Mouse (Mus musculus): ENCODE results near the gene Nectin4. TPM values are rescaled to one million over a fixed set of nuclear protein-coding genes. Genes with fewer than 3 reads are reported as not detected.

Gene Nectin4
- polyA plus RNA-seq, 1 experiment from 2014 or later = 2.3 TPM

DNA sequence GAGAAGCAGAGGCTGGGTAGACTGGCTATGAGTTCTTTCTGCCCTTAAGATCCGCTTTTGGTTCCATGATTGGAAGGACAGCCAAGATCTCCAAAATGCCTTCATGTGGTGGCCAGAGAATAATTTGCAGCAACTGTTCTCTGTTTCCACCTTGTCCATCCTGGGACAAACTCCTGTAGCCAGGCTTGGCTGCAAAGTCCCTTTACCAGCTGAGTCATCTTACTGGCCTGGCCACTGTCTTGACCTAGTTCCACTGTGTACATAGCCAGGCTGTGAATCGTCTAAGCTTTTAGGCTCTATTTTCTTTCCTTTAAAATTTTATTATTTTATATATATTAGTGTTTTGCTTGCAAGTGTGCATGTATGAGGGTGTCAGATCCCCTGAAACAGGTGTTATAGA, 20.7 kb upstream of the Nectin4 start:
- no peak for DNase-seq (ENCODE audit: low spot score)
- Histone ChIP-seq H3K36me3 (replicated peaks; ENCODE audit: control insufficient read depth, insufficient read depth) (no peaks in the 10 kb centered on the region), H3K9ac (no peak overlapping the region), H3K4me2 (replicated peaks) (no peak overlapping the region), H3K9me3 (ENCODE audit: control insufficient read depth, low read length) (peaks cover 6% of the 10 kb centered on the region; the same call in 1 of the 2 replicates), H3K27ac (no peak overlapping the region), H3K4me3 (replicated peaks; ENCODE audit: low read length) (no peak overlapping the region), H3K27me3 (ENCODE audit: control insufficient read depth, insufficient read depth, low read length) (no peaks in the 10 kb centered on the region), H3K4me1 (replicated peaks; ENCODE audit: control insufficient read depth, insufficient read depth, low read length) (peaks cover 20% of the 10 kb centered on the region)
- ATAC-seq (ENCODE audit: low FRiP score) = no peak
- WGBS = 92% methylated on average over 2 of the region's 2 CpGs

DNA sequence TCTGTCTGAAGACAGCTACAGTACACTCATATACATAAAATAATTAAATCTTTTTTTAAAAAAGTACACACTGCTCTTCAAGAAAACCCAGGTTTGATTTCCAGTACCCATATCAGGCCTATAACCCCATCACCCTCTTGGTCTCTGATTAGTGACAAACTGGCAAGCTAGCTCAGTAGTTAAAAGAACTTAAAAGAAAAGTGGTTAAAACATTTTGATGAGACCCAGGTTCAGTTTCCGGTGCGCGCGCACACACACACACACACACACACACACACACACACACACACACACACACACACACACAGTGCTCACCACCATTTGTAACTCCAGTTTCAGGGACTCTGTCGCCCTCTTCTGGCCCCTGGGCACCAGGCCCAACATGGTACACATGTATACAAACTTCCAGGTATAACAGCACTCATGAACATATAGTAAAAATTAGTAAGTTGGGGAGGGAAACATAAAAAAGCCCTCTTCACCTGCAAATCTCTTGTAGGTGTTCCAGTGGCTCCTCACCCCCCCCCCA, 14.0 kb upstream of the Nectin4 start:
- Histone ChIP-seq H3K4me2 (replicated peaks) (no peak overlapping the region), H3K27me3 (ENCODE audit: control insufficient read depth, insufficient read depth, low read length) (no peaks in the 10 kb centered on the region), H3K9me3 (ENCODE audit: control insufficient read depth, low read length) (no peaks in the 10 kb centered on the region), H3K9ac (no peak overlapping the region), H3K4me3 (replicated peaks; ENCODE audit: low read length) (no peak overlapping the region), H3K4me1 (replicated peaks; ENCODE audit: control insufficient read depth, insufficient read depth, low read length) (peaks cover 6% of the 10 kb centered on the region; the same call in 1 of the 2 replicates), H3K27ac (no peak overlapping the region), H3K36me3 (replicated peaks; ENCODE audit: control insufficient read depth, insufficient read depth) (peaks cover 32% of the 10 kb centered on the region)
- no peak for DNase-seq (ENCODE audit: low spot score)
- 79% methylated on average over 5 of the region's 5 CpGs for WGBS
- no peak for ATAC-seq (ENCODE audit: low FRiP score)

DNA sequence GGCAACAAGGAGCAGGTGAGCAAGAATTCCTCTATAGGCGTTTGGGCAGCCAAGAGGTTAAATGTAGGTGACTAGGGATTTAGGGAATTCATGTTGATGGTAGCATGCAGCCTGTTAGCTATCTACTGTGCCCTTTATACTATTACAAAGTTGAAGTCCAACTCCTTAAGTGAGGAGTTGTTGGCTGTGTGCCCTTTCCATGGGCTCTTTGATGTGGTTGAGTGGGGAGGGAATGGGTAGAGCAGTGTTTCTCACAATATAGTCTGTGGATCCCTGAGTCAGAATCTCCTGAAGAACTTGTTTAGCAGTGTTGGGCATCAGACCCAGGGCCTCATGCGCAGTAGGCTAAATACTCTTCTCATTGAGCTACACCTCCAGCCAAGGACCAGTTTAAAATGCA, 13.1 kb upstream of the Nectin4 start:
- no peaks in the 10 kb centered on the region for H3K27me3 ChIP-seq (ENCODE audit: control insufficient read depth, insufficient read depth, low read length)
- DNase-seq (ENCODE audit: low spot score) (no peak), ATAC-seq (ENCODE audit: low FRiP score) (no peak)
- H3K4me1 ChIP-seq (replicated peaks; ENCODE audit: control insufficient read depth, insufficient read depth, low read length) = peaks cover 11% of the 10 kb centered on the region
- no peaks in the 10 kb centered on the region for H3K9me3 ChIP-seq (ENCODE audit: control insufficient read depth, low read length)
- no peak overlapping the region for H3K4me2 ChIP-seq (replicated peaks)
- no peak overlapping the region for H3K9ac ChIP-seq
- no peak overlapping the region for H3K27ac ChIP-seq
- WGBS = 93% methylated on average over 2 of the region's 2 CpGs
- no peak overlapping the region for H3K4me3 ChIP-seq (replicated peaks; ENCODE audit: low read length)
- H3K36me3 ChIP-seq (replicated peaks; ENCODE audit: control insufficient read depth, insufficient read depth) = peaks cover 32% of the 10 kb centered on the region

DNA sequence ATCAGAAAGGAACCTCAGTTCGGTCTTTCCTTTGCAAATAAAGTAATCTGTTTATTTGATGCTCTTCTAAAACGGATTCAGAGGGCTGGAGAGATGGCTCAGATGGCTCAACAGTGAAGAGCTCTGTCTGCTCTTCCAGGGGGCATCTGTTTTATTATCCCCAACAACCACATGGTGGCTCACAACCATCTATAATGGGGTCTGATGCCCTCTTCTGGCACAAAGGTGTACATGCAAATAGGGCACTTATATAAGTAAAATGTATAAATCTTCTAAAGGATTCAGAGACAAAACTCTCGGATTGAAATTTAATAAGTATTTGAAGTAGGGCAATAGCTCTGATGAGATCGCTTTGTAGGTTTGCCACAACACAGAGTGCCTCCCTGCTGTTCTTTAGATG, 11.5 kb upstream of the Nectin4 start:
- Histone ChIP-seq H3K9ac (no peak overlapping the region), H3K4me2 (replicated peaks) (no peak overlapping the region), H3K27me3 (ENCODE audit: control insufficient read depth, insufficient read depth, low read length) (no peaks in the 10 kb centered on the region), H3K27ac (no peak overlapping the region), H3K4me1 (replicated peaks; ENCODE audit: control insufficient read depth, insufficient read depth, low read length) (peaks cover 11% of the 10 kb centered on the region), H3K36me3 (replicated peaks; ENCODE audit: control insufficient read depth, insufficient read depth) (peaks cover 32% of the 10 kb centered on the region), H3K4me3 (replicated peaks; ENCODE audit: low read length) (no peak overlapping the region), H3K9me3 (ENCODE audit: control insufficient read depth, low read length) (no peaks in the 10 kb centered on the region)
- DNase-seq (ENCODE audit: low spot score) (peak; percentile 53), ATAC-seq (ENCODE audit: low FRiP score) (no peak)
- 74% methylated on average over 4 of the region's 4 CpGs for whole genome bisulfite sequencing

DNA sequence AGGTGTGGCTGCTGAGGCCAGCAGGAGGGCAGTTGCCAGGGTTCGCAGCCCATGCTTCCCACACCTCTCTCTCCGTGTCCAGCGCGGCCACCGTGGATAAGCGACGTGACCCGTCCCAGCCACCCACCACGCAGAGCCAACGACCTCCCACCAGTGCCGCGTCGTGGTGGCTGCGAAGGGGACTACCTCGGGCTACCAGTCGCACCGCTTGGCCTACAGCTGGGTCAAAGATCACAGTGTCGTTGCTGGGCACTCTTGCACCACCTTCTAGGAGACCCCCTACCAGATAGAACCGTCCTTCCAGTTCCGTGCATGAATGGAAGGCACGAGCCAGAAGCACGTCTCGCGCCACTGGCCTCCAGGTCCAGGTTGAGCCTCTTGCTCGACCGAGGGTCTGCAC, 9.6 kb upstream of the Nectin4 start:
- peak overlapping the region; percentile 72 for H3K9ac ChIP-seq
- H3K27me3 ChIP-seq (ENCODE audit: control insufficient read depth, insufficient read depth, low read length) = no peaks in the 10 kb centered on the region
- peaks cover 32% of the 10 kb centered on the region for H3K36me3 ChIP-seq (replicated peaks; ENCODE audit: control insufficient read depth, insufficient read depth)
- peak overlapping the region; percentile 83 for H3K27ac ChIP-seq
- ATAC-seq (ENCODE audit: low FRiP score) (no peak), DNase-seq (ENCODE audit: low spot score) (no peak)
- 1% methylated on average over 24 of the region's 26 CpGs for WGBS
- H3K4me1 ChIP-seq (replicated peaks; ENCODE audit: control insufficient read depth, insufficient read depth, low read length) = peaks cover 11% of the 10 kb centered on the region
- peak overlapping the region; percentile 85 for H3K4me2 ChIP-seq (replicated peaks)
- peak overlapping the region; percentile 44 for H3K4me3 ChIP-seq (replicated peaks; ENCODE audit: low read length)
- H3K9me3 ChIP-seq (ENCODE audit: control insufficient read depth, low read length) = no peaks in the 10 kb centered on the region

DNA sequence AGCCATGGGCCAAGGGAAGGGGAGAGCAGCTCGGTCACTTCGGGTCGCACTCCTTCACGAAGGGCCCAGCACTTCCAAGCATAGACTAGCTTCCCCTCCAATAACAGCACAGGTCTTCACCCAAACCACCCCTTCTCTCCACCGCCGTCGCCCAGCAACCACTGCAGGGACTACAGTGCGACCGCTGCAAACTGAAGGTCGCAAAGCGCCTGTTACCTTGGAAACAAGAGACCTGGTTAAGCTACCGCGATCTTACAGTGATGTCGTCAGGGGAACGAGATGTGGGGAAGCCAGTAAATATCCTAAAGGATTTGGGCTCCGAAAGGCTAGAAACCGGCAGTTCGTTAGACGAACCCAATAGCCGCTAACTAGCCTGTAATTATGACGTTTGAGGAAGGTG, 9.2 kb upstream of the Nectin4 start, which contains the start of gene Klhdc9:
Gene Klhdc9, minus strand, starts transcription at position 143 of the 400 bp plus-strand sequence.
- ATAC-seq (ENCODE audit: low FRiP score) (peak; percentile 95), DNase-seq (ENCODE audit: low spot score) (peak; percentile 97)
- peak within 1 kb of the TSS; percentile 44 for H3K4me3 ChIP-seq (replicated peaks; ENCODE audit: low read length)
- no peaks in the 10 kb centered on the region for H3K9me3 ChIP-seq (ENCODE audit: control insufficient read depth, low read length)
- under 1% methylated on average over 21 of the region's 21 CpGs for WGBS
- H3K9ac ChIP-seq = peak within 1 kb of the TSS; percentile 72
- H3K36me3 ChIP-seq (replicated peaks; ENCODE audit: control insufficient read depth, insufficient read depth) = peaks cover 32% of the 10 kb centered on the region
- peak within 1 kb of the TSS; percentile 85 for H3K4me2 ChIP-seq (replicated peaks)
- H3K27me3 ChIP-seq (ENCODE audit: control insufficient read depth, insufficient read depth, low read length) = no peaks in the 10 kb centered on the region
- H3K4me1 ChIP-seq (replicated peaks; ENCODE audit: control insufficient read depth, insufficient read depth, low read length) = peaks cover 11% of the 10 kb centered on the region
- peak within 1 kb of the TSS; percentile 83 for H3K27ac ChIP-seq

DNA sequence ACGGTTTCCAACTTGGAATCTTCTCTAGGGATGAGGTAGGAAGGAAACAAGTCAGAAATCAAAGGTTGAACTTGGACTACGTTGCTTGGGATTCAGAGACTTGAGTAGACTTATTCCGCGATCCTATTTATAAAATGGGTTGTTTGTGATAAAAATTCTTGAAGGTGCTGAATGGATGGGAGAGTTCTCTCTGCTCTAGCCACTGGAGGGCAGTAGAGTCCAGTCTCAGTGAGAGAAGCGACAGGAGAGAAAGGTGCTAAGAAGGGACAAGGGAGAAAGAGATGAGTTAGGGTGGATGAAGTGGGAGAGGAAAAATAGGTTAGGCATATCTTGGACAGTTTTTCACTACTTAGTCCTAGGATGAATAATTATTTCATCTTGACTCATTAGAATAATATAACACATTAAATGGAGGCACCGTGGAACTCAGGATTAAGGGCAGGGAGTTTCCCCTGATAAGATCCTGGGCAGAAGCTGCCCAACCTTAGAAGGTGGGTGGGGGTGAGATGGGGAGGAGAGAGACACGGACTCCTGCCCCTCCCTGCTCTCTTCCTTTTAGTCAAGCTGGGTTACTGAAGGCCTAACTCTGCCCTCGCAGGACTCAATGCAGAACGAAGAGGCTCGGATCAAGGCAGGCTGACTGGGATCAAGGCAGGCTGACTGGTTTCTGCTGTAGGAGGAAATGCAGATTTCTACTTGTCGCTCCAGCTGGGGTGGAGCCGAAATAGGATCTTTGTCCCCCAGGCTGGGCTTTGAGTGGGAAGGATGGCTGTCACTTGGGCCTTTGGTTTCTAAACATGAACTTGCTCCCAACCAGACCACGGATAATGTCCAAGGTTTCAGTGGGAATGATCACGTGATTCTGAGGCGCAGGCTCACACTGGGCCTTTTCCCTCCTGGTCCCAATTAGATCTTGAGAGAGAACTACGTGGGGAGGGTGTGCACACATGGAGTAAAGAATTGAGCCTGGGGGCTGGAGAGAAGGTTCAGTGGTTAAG, 8.5 kb upstream of the Nectin4 start:
- Histone ChIP-seq H3K4me1 (replicated peaks; ENCODE audit: control insufficient read depth, insufficient read depth, low read length) (peaks cover 11% of the 10 kb centered on the region), H3K9ac (peak overlapping the region; percentile 72), H3K4me2 (replicated peaks) (peak overlapping the region; percentile 85), H3K27me3 (ENCODE audit: control insufficient read depth, insufficient read depth, low read length) (no peaks in the 10 kb centered on the region), H3K9me3 (ENCODE audit: control insufficient read depth, low read length) (no peaks in the 10 kb centered on the region), H3K36me3 (replicated peaks; ENCODE audit: control insufficient read depth, insufficient read depth) (peaks cover 31% of the 10 kb centered on the region), H3K27ac (peak overlapping the region; percentile 83), H3K4me3 (replicated peaks; ENCODE audit: low read length) (peak overlapping the region; percentile 44)
- 34% methylated on average over 16 of the region's 16 CpGs for WGBS
- DNase-seq (ENCODE audit: low spot score) = peak; percentile 84
- peak; percentile 76 for ATAC-seq (ENCODE audit: low FRiP score)

DNA sequence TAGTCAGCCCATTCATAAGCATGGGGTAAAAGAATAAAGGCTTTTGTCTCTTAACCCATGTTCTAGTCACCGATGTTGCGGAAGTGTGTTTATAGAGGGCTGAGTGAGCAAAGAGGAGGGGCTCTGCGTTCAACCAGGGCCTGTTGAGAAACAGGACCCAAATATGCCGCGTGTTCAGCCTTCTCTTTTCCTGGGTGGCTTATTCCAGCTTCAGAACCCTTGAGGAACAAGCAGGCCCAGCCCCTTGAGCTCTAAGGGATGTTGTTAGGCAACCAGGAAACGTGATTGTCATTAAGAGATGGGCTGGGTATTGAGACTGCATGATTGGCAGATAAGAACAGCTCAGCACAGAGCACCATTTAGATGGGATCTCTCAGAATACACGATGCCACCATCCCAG, 4.0 kb upstream of the Nectin4 start:
- Histone ChIP-seq H3K27ac (no peak overlapping the region), H3K9me3 (ENCODE audit: control insufficient read depth, low read length) (no peaks in the 10 kb centered on the region), H3K4me1 (replicated peaks; ENCODE audit: control insufficient read depth, insufficient read depth, low read length) (peaks cover 5% of the 10 kb centered on the region), H3K9ac (no peak overlapping the region), H3K27me3 (ENCODE audit: control insufficient read depth, insufficient read depth, low read length) (no peaks in the 10 kb centered on the region), H3K4me2 (replicated peaks) (no peak overlapping the region), H3K36me3 (replicated peaks; ENCODE audit: control insufficient read depth, insufficient read depth) (no peaks in the 10 kb centered on the region), H3K4me3 (replicated peaks; ENCODE audit: low read length) (no peak overlapping the region)
- DNase-seq (ENCODE audit: low spot score) = no peak
- 70% methylated on average over 7 of the region's 7 CpGs for WGBS
- ATAC-seq (ENCODE audit: low FRiP score) = no peak

DNA sequence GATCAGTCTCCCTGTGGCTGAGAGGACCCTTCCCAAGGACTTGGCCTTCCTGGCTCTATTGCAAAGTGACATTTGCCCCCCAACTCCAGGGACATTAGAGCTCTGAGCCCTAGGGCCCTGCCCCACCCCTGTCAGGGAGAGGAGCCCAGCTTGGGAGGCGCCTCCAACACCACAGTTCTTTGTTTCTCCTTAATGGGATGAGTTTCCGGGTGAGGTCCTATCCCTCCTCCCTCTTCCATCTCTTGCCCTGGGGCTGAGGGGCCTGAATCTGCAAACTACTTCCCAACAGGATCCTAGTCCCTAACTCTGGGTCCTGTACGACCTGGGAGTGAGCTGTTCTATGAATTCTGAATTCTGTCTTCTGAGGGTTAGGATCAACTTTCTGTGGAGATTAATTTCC, 3.0 kb downstream of the Nectin4 start:
- no peaks in the 10 kb centered on the region for H3K9me3 ChIP-seq (ENCODE audit: control insufficient read depth, low read length)
- H3K4me2 ChIP-seq (replicated peaks) = no peak overlapping the region
- H3K9ac ChIP-seq = no peak overlapping the region
- H3K27me3 ChIP-seq (ENCODE audit: control insufficient read depth, insufficient read depth, low read length) = no peaks in the 10 kb centered on the region
- no peak overlapping the region for H3K4me3 ChIP-seq (replicated peaks; ENCODE audit: low read length)
- ATAC-seq (ENCODE audit: low FRiP score) (no peak), DNase-seq (ENCODE audit: low spot score) (no peak)
- 50% methylated on average over 3 of the region's 3 CpGs for WGBS
- no peak overlapping the region for H3K27ac ChIP-seq
- no peaks in the 10 kb centered on the region for H3K36me3 ChIP-seq (replicated peaks; ENCODE audit: control insufficient read depth, insufficient read depth)
- H3K4me1 ChIP-seq (replicated peaks; ENCODE audit: control insufficient read depth, insufficient read depth, low read length) = no peaks in the 10 kb centered on the region
